Mouse (Mus musculus) liver, postnatal 0 days (tissue): ENCODE measurements around the gene Scgb2b20. TPM values are rescaled to one million over a fixed set of nuclear protein-coding genes. Genes with fewer than 3 reads are reported as not detected.
"Not testable (repeated sequence)": the region's sequence is repeated elsewhere in the genome, so short reads cannot be mapped to it uniquely, and the experiment has no call there.

Experiments used
- ATAC-seq: fragments of 200-750 bp; cut with Nextera tagmentation; 2 replicates; pipeline ENCODE4 v1.8.0; 2017; ENCODE audit warnings: mild to moderate bottlenecking, moderate library complexity
- DNase-seq: peaks from one replicate; pipeline ENCODE4 v3.0.0-alpha.2; 2016
- H3K27ac ChIP-seq: fragments of 300-500 bp; sonication (generic); 2 replicates; pipeline ENCODE4 v1.5.1; 2014; ENCODE audit warnings: antibody characterized with exemption, moderate library complexity, mild to moderate bottlenecking, low read depth
- H3K27me3 ChIP-seq: fragments of 300-500 bp; sonication (generic); 2 replicates; pipeline ENCODE4 v1.6.1; 2014; ENCODE audit warnings: low read length, control low read depth, mixed read lengths; ENCODE audit not compliant: insufficient read depth
- H3K36me3 ChIP-seq: fragments of 300-500 bp; sonication (generic); replicated peaks from 2 replicates; pipeline ENCODE4 v1.6.1; 2014; ENCODE audit warnings: mild to moderate bottlenecking, control low read depth, low read length, moderate library complexity, mixed read lengths; ENCODE audit not compliant: insufficient read depth
- H3K4me1 ChIP-seq: fragments of 300-500 bp; sonication (generic); 2 replicates; pipeline ENCODE4 v1.6.1; 2014; ENCODE audit warnings: antibody characterized with exemption, mild to moderate bottlenecking, control low read depth; ENCODE audit not compliant: insufficient read depth
- H3K4me2 ChIP-seq: fragments of 300-500 bp; sonication (generic); 2 replicates; pipeline ENCODE4 v1.6.1; 2014; ENCODE audit warnings: low read depth, mild to moderate bottlenecking, low read length, moderate library complexity, mixed read lengths
- H3K4me3 ChIP-seq: fragments of 300-500 bp; sonication (generic); 2 replicates; pipeline ENCODE4 v1.5.1; 2014; ENCODE audit warnings: low read depth, low read length
- H3K9ac ChIP-seq: fragments of 300-500 bp; sonication (generic); replicated peaks from 2 replicates; pipeline ENCODE4 v1.6.1; 2014; ENCODE audit warnings: mild to moderate bottlenecking, moderate library complexity
- H3K9me3 ChIP-seq: fragments of 300-500 bp; sonication (generic); 2 replicates; pipeline ENCODE4 v1.6.1; 2016; ENCODE audit warnings: mild to moderate bottlenecking, control low read depth, low read length, mixed read lengths
- CTCF ChIP-seq: sonication (generic); IDR thresholded peaks from 2 replicates; pipeline ENCODE4 v1.5.1; 2016; ENCODE audit warnings: antibody characterized with exemption, low read depth
- EP300 ChIP-seq: IDR thresholded peaks from 2 replicates; pipeline ENCODE4 v1.6.1; 2016; ENCODE audit warnings: antibody characterized with exemption, low read depth, mild to moderate bottlenecking
- WGBS: fragments of 180-500 bp; shearing (Covaris S2); extraction: QIAGEN DNeasy Blood & Tissue Kit; methylation state at CpG from one replicate; pipeline ENCODE4 v1.1.7; 2014; ENCODE audit not compliant: insufficient replicate concordance; 5-methylcytosine and 5-hydroxymethylcytosine counted together
- polyA plus RNA-seq: library from polyadenylated mRNA; unstranded; fragments of >200 nt; fragmentation: Nextera tagmentation; extraction: Ambion mirVana; gene quantifications from 2 replicates; pipeline ENCODE4 v1.2.1, GENCODE M21; 2015

Gene Scgb2b20
- polyA plus RNA-seq = not detected in 2 replicates

GRCm38 (mm10) chr7:33366222-33366621, at the start of gene Scgb2b20:
Gene Scgb2b20 (minus strand): TSS chr7:33366322.
- H3K27ac ChIP-seq, H3K27me3 ChIP-seq, ATAC-seq, H3K9ac ChIP-seq, H3K36me3 ChIP-seq, H3K9me3 ChIP-seq, H3K4me3 ChIP-seq, H3K4me2 ChIP-seq, H3K4me1 ChIP-seq, DNase-seq: not testable (repeated sequence)
- WGBS = 66% methylated on average over 2 of the region's 2 CpGs

- not testable (repeated sequence) for DNase-seq, H3K4me3 ChIP-seq, H3K27ac ChIP-seq, H3K4me1 ChIP-seq, H3K27me3 ChIP-seq, ATAC-seq, H3K9me3 ChIP-seq, H3K36me3 ChIP-seq, H3K9ac ChIP-seq, H3K4me2 ChIP-seq
- 38% methylated on average over 1 of the region's 1 CpGs for WGBS
Observed at GRCm38 (mm10) chr7:33409681-33410080, 43.6 kb upstream of the Scgb2b20 start.

GRCm38 (mm10) chr7:33401650-33402049, 35.5 kb upstream of the Scgb2b20 start:
- WGBS = 83% methylated on average over 1 of the region's 1 CpGs

GRCm38 (mm10) chr7:33399749-33400148, 33.6 kb upstream of the Scgb2b20 start:
- H3K27me3 ChIP-seq, DNase-seq, H3K9ac ChIP-seq, H3K4me1 ChIP-seq, H3K27ac ChIP-seq, H3K36me3 ChIP-seq, ATAC-seq, H3K4me3 ChIP-seq, H3K9me3 ChIP-seq, H3K4me2 ChIP-seq: not testable (repeated sequence)

More at GRCm38 (mm10) chr7:33401650-33402049, 35.5 kb upstream of the Scgb2b20 start:
- Histone ChIP-seq H3K27ac (no peak overlapping the region), H3K9ac (no peak overlapping the region), H3K27me3 (no peaks in the 10 kb centered on the region), H3K4me3 (no peak overlapping the region), H3K4me1 (no peaks in the 10 kb centered on the region), H3K9me3 (no peaks in the 10 kb centered on the region), H3K4me2 (no peak overlapping the region), H3K36me3 (no peaks in the 10 kb centered on the region)
- DNase-seq (no peak), ATAC-seq (no peak)
- TF ChIP-seq EP300 (no peak), CTCF (no peak)

GRCm38 (mm10) chr7:33372934-33373333, 6.8 kb upstream of the Scgb2b20 start, which contains the start of gene Scgb1b20:
Gene Scgb1b20 (plus strand): TSS chr7:33373234.
- not testable (repeated sequence) for H3K4me2 ChIP-seq, DNase-seq, ATAC-seq, H3K9me3 ChIP-seq, H3K27me3 ChIP-seq, H3K9ac ChIP-seq, H3K27ac ChIP-seq, H3K4me1 ChIP-seq, H3K4me3 ChIP-seq, H3K36me3 ChIP-seq
- WGBS = 70% methylated on average over 4 of the region's 4 CpGs

Other genes with a start within 250 kb of the Scgb2b20 start
- not detected in 2 replicates for gene Scgb2b18, start 192.5 kb downstream of the Scgb2b20 start, polyA plus RNA-seq
- gene Scgb1b18, start 180.8 kb downstream of the Scgb2b20 start, polyA plus RNA-seq = not detected in 2 replicates
- gene Scgb2b19, start 86.0 kb downstream of the Scgb2b20 start, polyA plus RNA-seq = not detected in 2 replicates
- gene Scgb1b19, start 79.0 kb downstream of the Scgb2b20 start, polyA plus RNA-seq = not detected in 2 replicates
- not detected in 2 replicates for gene Scgb1b20, start 6.9 kb upstream of the Scgb2b20 start, polyA plus RNA-seq
- gene Scgb2b21, start 154.1 kb upstream of the Scgb2b20 start, polyA plus RNA-seq = not detected in 2 replicates